Mouse (Mus musculus): Measurements from ENCODE around the gene Krt77. TPM values are rescaled to one million over a fixed set of nuclear protein-coding genes. Genes with fewer than 3 reads are reported as not detected.

Krt77 gene
- polyA plus RNA-seq, 1 experiment from 2014 or later, result 0.78 TPM

- DNase-seq (ENCODE audit: low spot score), result no peak
Measured at GRCm38 (mm10) chr15:101834784-101835328, 34.6 kb downstream of the Krt77 start.

GRCm38 (mm10) chr15:101833131-101833530 is 36.4 kb downstream of the Krt77 start:
- no peak for DNase-seq (ENCODE audit: low spot score)

GRCm38 (mm10) chr15:101829441-101829840 is 40.1 kb downstream of the Krt77 start:
- no peak for DNase-seq (ENCODE audit: low spot score)

GRCm38 (mm10) chr15:101821786-101822185 is 47.7 kb downstream of the Krt77 start:
- DNase-seq (ENCODE audit: low spot score), result no peak

GRCm38 (mm10) chr15:101817875-101818274 is 51.6 kb downstream of the Krt77 start, which contains the start of gene Krt2:
Gene Krt2 (minus strand): TSS chr15:101818169.
- no peak for DNase-seq (ENCODE audit: low spot score)

Small RNA genes lying within 50 kb of the gene (microRNA-seq; reads per million reads assigned to microRNA genes)
- gene Gm44356 (ENCODE audit: borderline number of aligned reads), result not detected

Other genes with a start within 250 kb of the Krt77 start
- gene Gm5414, start 241.5 kb downstream of the Krt77 start, polyA plus RNA-seq (2015; fragmentation: Nextera tagmentation; extraction: Ambion mirVana), result not detected in 2 replicates
- gene Gm5478, start 222.3 kb downstream of the Krt77 start, polyA plus RNA-seq (2015; fragmentation: Nextera tagmentation; extraction: Ambion mirVana), result not detected in 2 replicates
- 0.80 and 0.94 TPM in 2 replicates for gene Krt6b, start 189.4 kb downstream of the Krt77 start, polyA plus RNA-seq (2015; fragmentation: Nextera tagmentation; extraction: Ambion mirVana)
- 3.4 and 7.7 TPM in 2 replicates for gene Krt6a, start 175.4 kb downstream of the Krt77 start, polyA plus RNA-seq (2015; fragmentation: Nextera tagmentation; extraction: Ambion mirVana)
- gene Krt5, start 156.8 kb downstream of the Krt77 start, polyA plus RNA-seq (2015; fragmentation: Nextera tagmentation; extraction: Ambion mirVana), result 110 and 117 TPM in 2 replicates
- 1.5 and 1.7 TPM in 2 replicates for gene Krt71, start 126.6 kb downstream of the Krt77 start, polyA plus RNA-seq (2015; fragmentation: Nextera tagmentation; extraction: Ambion mirVana)
- gene Krt72, start 83.2 kb downstream of the Krt77 start, polyA plus RNA-seq (2015; fragmentation: Nextera tagmentation; extraction: Ambion mirVana), result 0.50 and 0.61 TPM in 2 replicates
- 0.42 and 0.60 TPM in 2 replicates for gene Krt73, start 67.4 kb downstream of the Krt77 start, polyA plus RNA-seq (2015; fragmentation: Nextera tagmentation; extraction: Ambion mirVana)
- 0.12 and 0.21 TPM in 2 replicates for gene Krt2, start 51.5 kb downstream of the Krt77 start, polyA plus RNA-seq (2015; fragmentation: Nextera tagmentation; extraction: Ambion mirVana)
- gene Krt1, start 18.9 kb downstream of the Krt77 start, polyA plus RNA-seq (2015; fragmentation: Nextera tagmentation; extraction: Ambion mirVana), result 0.45 and 0.65 TPM in 2 replicates
- 0.51 and 0.74 TPM in 2 replicates for gene Krt76, start 23.2 kb upstream of the Krt77 start, polyA plus RNA-seq (2015; fragmentation: Nextera tagmentation; extraction: Ambion mirVana)
- 1.2 and 43.4 TPM in 2 replicates for gene Krt4, start 55.0 kb upstream of the Krt77 start, polyA plus RNA-seq (2015; fragmentation: Nextera tagmentation; extraction: Ambion mirVana)
- 0.71 and 0.74 TPM in 2 replicates for gene Krt79, start 70.6 kb upstream of the Krt77 start, polyA plus RNA-seq (2015; fragmentation: Nextera tagmentation; extraction: Ambion mirVana)
- gene Krt78, start 84.6 kb upstream of the Krt77 start, polyA plus RNA-seq (2015; fragmentation: Nextera tagmentation; extraction: Ambion mirVana), result 0.43 and 0.50 TPM in 2 replicates
- 1,106 and 1,123 TPM in 2 replicates for gene Krt8, start 134.8 kb upstream of the Krt77 start, polyA plus RNA-seq (2015; fragmentation: Nextera tagmentation; extraction: Ambion mirVana)
- gene Krt18, start 158.5 kb upstream of the Krt77 start, polyA plus RNA-seq (2015; fragmentation: Nextera tagmentation; extraction: Ambion mirVana), result 1,281 and 1,324 TPM in 2 replicates
- gene Eif4b, start 204.1 kb upstream of the Krt77 start, polyA plus RNA-seq (2015; fragmentation: Nextera tagmentation; extraction: Ambion mirVana), result 93.3 and 103 TPM in 2 replicates
- gene Tns2, start 230.7 kb upstream of the Krt77 start, polyA plus RNA-seq (2015; fragmentation: Nextera tagmentation; extraction: Ambion mirVana), result 4.4 and 5.2 TPM in 2 replicates

All from thymus, postnatal 0 days (tissue).